Mouse (Mus musculus) myocyte (in vitro differentiated cells): ENCODE results near the gene Noct. TPM values are rescaled to one million over a fixed set of nuclear protein-coding genes. Genes with fewer than 3 reads are reported as not detected.

ENCODE experiments used
- H3K27me3 ChIP-seq: one replicate; pipeline ENCODE4 v1.6.1; 2011; ENCODE audit not compliant: control insufficient read depth, insufficient read depth, insufficient read length
- H3K36me3 ChIP-seq: one replicate; pipeline ENCODE4 v1.6.1; 2011; ENCODE audit not compliant: control insufficient read depth, insufficient read depth
- H3K4me2 ChIP-seq: one replicate; pipeline ENCODE4 v1.6.1; 2011; ENCODE audit warnings: low read depth, control low read depth
- H3K4me3 ChIP-seq: one replicate; pipeline ENCODE4 v1.5.1; 2011; ENCODE audit warnings: mild to moderate bottlenecking, control low read depth, moderate library complexity
- H3K79me2 ChIP-seq: one replicate; pipeline ENCODE4 v1.6.1; 2011; ENCODE audit not compliant: control insufficient read depth, insufficient read depth
- H3ac ChIP-seq: one replicate; pipeline ENCODE4 v1.6.1; 2011; ENCODE audit not compliant: control insufficient read depth, insufficient read length
- CEBPB ChIP-seq: IDR thresholded peaks from 2 replicates; pipeline ENCODE4 v1.6.1; 2011; ENCODE audit warnings: mild to moderate bottlenecking, moderate library complexity; ENCODE audit not compliant: poor library complexity, insufficient read depth, severe bottlenecking
- E2F4 ChIP-seq: IDR thresholded peaks from one replicate; pipeline ENCODE4 v1.6.1; 2011; ENCODE audit warnings: mild to moderate bottlenecking, control low read depth, moderate library complexity; ENCODE audit not compliant: insufficient read depth
- MAX ChIP-seq: IDR thresholded peaks from one replicate; pipeline ENCODE4 v1.6.1; 2011; ENCODE audit warnings: low read depth, mild to moderate bottlenecking, control low read depth
- MYOD1 ChIP-seq, 3 experiments: IDR thresholded peaks; one replicate each; pipeline ENCODE4 v1.6.1; 2011; ENCODE audit warnings: control low read depth in 2 of 3, low read depth in 2 of 3, mild to moderate bottlenecking in 2 of 3, moderate library complexity in 1 of 3; ENCODE audit not compliant: insufficient read length in 2 of 3, control insufficient read depth in 1 of 3
- MYOG ChIP-seq, 3 experiments: IDR thresholded peaks; one replicate each; pipeline ENCODE4 v1.6.1; 2011; ENCODE audit warnings: control low read depth in 2 of 3, low read depth in 2 of 3, mild to moderate bottlenecking in 2 of 3; ENCODE audit not compliant: insufficient read length in 2 of 3, control insufficient read depth in 1 of 3, insufficient read depth in 1 of 3
- POLR2A ChIP-seq: IDR thresholded peaks from one replicate; pipeline ENCODE4 v1.6.1; 2011; ENCODE audit warnings: low read depth, mild to moderate bottlenecking, control low read depth, moderate library complexity; ENCODE audit not compliant: insufficient read length
- POLR2AphosphoS2 ChIP-seq: IDR thresholded peaks from one replicate; pipeline ENCODE4 v1.6.1; 2011; ENCODE audit warnings: low read depth, control low read depth; ENCODE audit not compliant: insufficient read length
- REST ChIP-seq: IDR thresholded peaks from one replicate; pipeline ENCODE4 v1.6.1; 2011; ENCODE audit warnings: mild to moderate bottlenecking, control low read depth, moderate library complexity; ENCODE audit not compliant: insufficient read depth, insufficient read length
- SRF ChIP-seq: IDR thresholded peaks from one replicate; pipeline ENCODE4 v1.6.1; 2011; ENCODE audit warnings: low read depth; ENCODE audit not compliant: control insufficient read depth, insufficient read length
- TCF12 ChIP-seq: IDR thresholded peaks from one replicate; pipeline ENCODE4 v1.6.1; 2011; ENCODE audit warnings: mild to moderate bottlenecking, control low read depth; ENCODE audit not compliant: poor library complexity, insufficient read depth, severe bottlenecking
- TCF3 ChIP-seq: IDR thresholded peaks from one replicate; pipeline ENCODE4 v1.6.1; 2011; ENCODE audit warnings: low read depth, control low read depth; ENCODE audit not compliant: insufficient read length
- USF1 ChIP-seq: IDR thresholded peaks from one replicate; pipeline ENCODE4 v1.6.1; 2011; ENCODE audit warnings: low read depth, mild to moderate bottlenecking, control low read depth, moderate library complexity
- polyA plus RNA-seq: library from polyadenylated mRNA; unstranded; fragments of >200 nt; fragmentation: generic; extraction: Trizol; gene quantifications from one replicate; pipeline ENCODE4 v1.2.1, GENCODE M21; 2012; ENCODE audit warnings: missing spikeins

The Noct gene
- polyA plus RNA-seq, 1 experiment = 7.2 TPM

- Histone ChIP-seq H3K79me2 (no peaks in the 10 kb centered on the region), H3K4me2 (no peak overlapping the region), H3ac (no peak overlapping the region), H3K4me3 (no peak overlapping the region), H3K36me3 (no peaks in the 10 kb centered on the region), H3K27me3 (no peaks in the 10 kb centered on the region)
- TF ChIP-seq TCF12 (no peak), MYOD1 (IDR thresholded peaks at IDR 0.05; ENCODE audit: control insufficient read depth in 1 of 3, insufficient read length in 2 of 3, low read depth in 2 of 3) (no peak), TCF3 (no peak)
Observed at GRCm38 (mm10) chr3:51203906-51204305, 20.3 kb upstream of the Noct start.

- Histone ChIP-seq H3K79me2 (no peaks in the 10 kb centered on the region), H3K4me2 (no peak overlapping the region), H3K4me3 (no peak overlapping the region), H3K36me3 (no peaks in the 10 kb centered on the region), H3K27me3 (no peaks in the 10 kb centered on the region), H3ac (no peak overlapping the region)
- no peak for TF ChIP-seq E2F4
- no peak for TF ChIP-seq TCF3
- TF ChIP-seq USF1 = no peak
- no peak for TF ChIP-seq SRF
- TF ChIP-seq POLR2A = no peak
- no peak for TF ChIP-seq MAX
Observed at GRCm38 (mm10) chr3:51204441-51204840, 19.8 kb upstream of the Noct start.

DNA sequence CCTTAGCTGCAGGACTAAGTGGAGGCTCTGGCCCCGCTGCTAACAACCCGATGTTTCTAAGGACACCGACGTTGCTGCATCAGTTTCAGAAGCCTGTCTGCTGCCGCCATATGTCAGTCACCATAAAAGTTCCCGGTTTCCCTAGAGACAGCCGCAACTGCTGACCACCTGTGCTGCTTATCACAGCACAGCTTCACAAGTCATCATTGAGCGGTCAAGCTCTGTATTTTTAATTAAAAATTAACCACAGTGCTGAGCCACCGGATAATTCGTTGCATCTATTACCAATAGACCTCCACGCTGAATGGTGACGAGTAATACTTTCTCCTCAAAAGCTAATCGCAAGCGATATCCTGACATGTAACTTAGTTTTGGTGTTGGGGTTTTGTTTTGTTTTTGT, 19.4 kb upstream of the Noct start:
- Histone ChIP-seq H3K36me3 (no peaks in the 10 kb centered on the region), H3K27me3 (no peaks in the 10 kb centered on the region), H3K4me2 (no peak overlapping the region), H3K4me3 (no peak overlapping the region), H3ac (no peak overlapping the region), H3K79me2 (no peaks in the 10 kb centered on the region)
- no peak for TF ChIP-seq MAX
- TF ChIP-seq SRF = no peak
- no peak for TF ChIP-seq MYOD1 (IDR thresholded peaks at IDR 0.05; ENCODE audit: control insufficient read depth in 1 of 3, insufficient read length in 2 of 3, low read depth in 2 of 3)
- TF ChIP-seq REST = no peak
- TF ChIP-seq POLR2AphosphoS2 = no peak
- TF ChIP-seq USF1 = no peak
- no peak for TF ChIP-seq E2F4
- TF ChIP-seq TCF3 = no peak
- TF ChIP-seq POLR2A = no peak
- no peak for TF ChIP-seq MYOG (IDR thresholded peaks at IDR 0.05; ENCODE audit: control insufficient read depth in 1 of 3, insufficient read depth in 1 of 3, insufficient read length in 2 of 3, low read depth in 2 of 3)
- no peak for TF ChIP-seq TCF12
- no peak for TF ChIP-seq CEBPB

- TF ChIP-seq MAX (no peak), REST (no peak), CEBPB (no peak), POLR2AphosphoS2 (no peak), POLR2A (no peak)
- no peak overlapping the region for H3ac ChIP-seq
- no peak overlapping the region for H3K4me2 ChIP-seq
- no peaks in the 10 kb centered on the region for H3K27me3 ChIP-seq
- no peaks in the 10 kb centered on the region for H3K36me3 ChIP-seq
- H3K79me2 ChIP-seq = no peaks in the 10 kb centered on the region
- H3K4me3 ChIP-seq = no peak overlapping the region
Observed at GRCm38 (mm10) chr3:51206521-51206920, 17.7 kb upstream of the Noct start.

GRCm38 (mm10) chr3:51208633-51209032, 15.6 kb upstream of the Noct start:
- no peak overlapping the region for H3ac ChIP-seq
- H3K36me3 ChIP-seq = no peaks in the 10 kb centered on the region
- no peaks in the 10 kb centered on the region for H3K27me3 ChIP-seq
- no peak for TF ChIP-seq USF1
- no peak for TF ChIP-seq MYOG (IDR thresholded peaks at IDR 0.05; ENCODE audit: control insufficient read depth in 1 of 3, insufficient read depth in 1 of 3, insufficient read length in 2 of 3, low read depth in 2 of 3)
- no peak for TF ChIP-seq TCF12
- no peak for TF ChIP-seq REST
- TF ChIP-seq E2F4 = no peak
- TF ChIP-seq MAX = no peak
- TF ChIP-seq MYOD1 (IDR thresholded peaks at IDR 0.05; ENCODE audit: control insufficient read depth in 1 of 3, insufficient read length in 2 of 3, low read depth in 2 of 3) = no peak
- no peak for TF ChIP-seq POLR2A
- TF ChIP-seq SRF = no peak
- TF ChIP-seq CEBPB = no peak
- TF ChIP-seq TCF3 = no peak
- TF ChIP-seq POLR2AphosphoS2 = no peak
- H3K4me2 ChIP-seq = no peak overlapping the region
- no peak overlapping the region for H3K4me3 ChIP-seq
- no peaks in the 10 kb centered on the region for H3K79me2 ChIP-seq
